Mouse (Mus musculus) liver, adult (tissue): Measurements from ENCODE around the gene Pla2g15.

ENCODE experiments used
- GATA4 ChIP-seq: IDR thresholded peaks from 2 replicates; pipeline ENCODE4 v1.6.1; 2014; ENCODE audit warnings: mild to moderate bottlenecking, low read length; ENCODE audit not compliant: insufficient replicate concordance

Gene Pla2g15

GRCm38 (mm10) chr8:106146014-106146413 is 4.2 kb upstream of the Pla2g15 start:
- no peak for TF ChIP-seq GATA4

- no peak; the same call in 1 of the 2 replicates for TF ChIP-seq GATA4
Observed at GRCm38 (mm10) chr8:106147868-106148565, 2.2 kb upstream of the Pla2g15 start.

- no peak for TF ChIP-seq GATA4
Observed at GRCm38 (mm10) chr8:106149025-106149424, 1.2 kb upstream of the Pla2g15 start.

GRCm38 (mm10) chr8:106150653-106151000 is 428 bp downstream of the Pla2g15 start:
- TF ChIP-seq GATA4: no peak

GRCm38 (mm10) chr8:106151041-106151440 is 842 bp downstream of the Pla2g15 start:
- TF ChIP-seq GATA4: no peak

GRCm38 (mm10) chr8:106152876-106153275 is 2.7 kb downstream of the Pla2g15 start:
- TF ChIP-seq GATA4: no peak

GRCm38 (mm10) chr8:106157419-106157818 is 7.2 kb downstream of the Pla2g15 start:
- TF ChIP-seq GATA4: no peak

- TF ChIP-seq GATA4: no peak
Observed at GRCm38 (mm10) chr8:106158381-106158780, 8.2 kb downstream of the Pla2g15 start.

- no peak for TF ChIP-seq GATA4
Observed at GRCm38 (mm10) chr8:106159876-106160275, 9.7 kb downstream of the Pla2g15 start.

GRCm38 (mm10) chr8:106163251-106163650 is 13.1 kb downstream of the Pla2g15 start:
- TF ChIP-seq GATA4: no peak

GRCm38 (mm10) chr8:106165460-106165859 is 15.3 kb downstream of the Pla2g15 start:
- TF ChIP-seq GATA4: no peak

- no peak for TF ChIP-seq GATA4
Observed at GRCm38 (mm10) chr8:106168356-106169016, 18.3 kb downstream of the Pla2g15 start, which contains the start of gene Slc7a6. TSS of gene Slc7a6 (plus strand) at chr8:106168857.

GRCm38 (mm10) chr8:106169017-106169933 is 19.1 kb downstream of the Pla2g15 start:
- no peak for TF ChIP-seq GATA4

- no peak for TF ChIP-seq GATA4
Observed at GRCm38 (mm10) chr8:106169934-106170480, 19.8 kb downstream of the Pla2g15 start.

- no peak for TF ChIP-seq GATA4
Observed at GRCm38 (mm10) chr8:106173566-106173965, 23.4 kb downstream of the Pla2g15 start.
